Mouse (Mus musculus): Measurements from ENCODE around the gene Rab33b.

DNA sequence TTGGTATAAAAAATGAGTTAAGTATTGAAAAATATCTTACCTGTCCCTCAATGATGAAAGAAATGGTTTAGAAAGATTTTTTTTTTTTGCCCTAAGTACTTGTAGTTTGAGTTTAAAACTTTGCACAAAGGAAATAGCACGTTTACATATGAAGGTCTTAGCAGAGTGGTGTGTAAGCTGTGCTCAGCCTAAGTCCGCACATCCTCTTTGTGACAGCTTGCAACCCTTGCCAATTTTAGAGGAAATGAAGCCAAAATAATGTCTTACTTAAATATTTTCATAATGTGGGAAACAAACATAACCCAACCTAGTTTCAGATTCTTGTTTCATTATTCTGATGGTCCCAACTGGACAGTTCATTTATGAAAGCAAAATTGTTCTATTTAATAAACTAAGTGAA lies 10.7 kb downstream of the Rab33b start:
- TF ChIP-seq NANOG (IDR thresholded peaks at IDR 0.05; ENCODE audit: borderline replicate concordance, low read length): no peak
- no peak for TF ChIP-seq CTCF (conservative IDR thresholded peaks at IDR 0.05; ENCODE audit: low read length)
